Mouse (Mus musculus) neural tube, embryonic 11.5 days (tissue): ENCODE measurements around the gene Acaca. TPM values are rescaled to one million over a fixed set of nuclear protein-coding genes. Genes with fewer than 3 reads are reported as not detected.

Experiments used
- ATAC-seq: fragments of 200-750 bp; cut with Nextera tagmentation; 2 replicates; pipeline ENCODE4 v1.8.0; 2017; ENCODE audit warnings: moderate number of reproducible peaks, mild to moderate bottlenecking, moderate TSS enrichment, moderate library complexity; ENCODE audit not compliant: insufficient read depth, low FRiP score, low TSS enrichment
- DNase-seq: peaks from one replicate; pipeline ENCODE4 v3.0.0-alpha.2; 2015; ENCODE audit warnings: low spot score
- H3K27ac ChIP-seq: fragments of 300-500 bp; sonication (generic); 2 replicates; pipeline ENCODE4 v1.5.1; 2014; ENCODE audit warnings: low read depth, mild to moderate bottlenecking, low read length
- H3K27me3 ChIP-seq: fragments of 300-500 bp; sonication (generic); 2 replicates; pipeline ENCODE4 v1.6.1; 2014; ENCODE audit warnings: mild to moderate bottlenecking, low read length, mixed read lengths; ENCODE audit not compliant: control insufficient read depth, insufficient read depth
- H3K36me3 ChIP-seq: fragments of 300-500 bp; sonication (generic); 2 replicates; pipeline ENCODE4 v1.6.1; 2014; ENCODE audit warnings: mild to moderate bottlenecking, low read length, moderate library complexity, mixed read lengths; ENCODE audit not compliant: control insufficient read depth, insufficient read depth
- H3K4me1 ChIP-seq: fragments of 300-500 bp; sonication (generic); 2 replicates; pipeline ENCODE4 v1.6.1; 2014; ENCODE audit warnings: low read length, mixed read lengths; ENCODE audit not compliant: control insufficient read depth, insufficient read depth
- H3K4me2 ChIP-seq: fragments of 300-500 bp; sonication (generic); 2 replicates; pipeline ENCODE4 v1.6.1; 2014; ENCODE audit warnings: low read depth, mild to moderate bottlenecking, moderate library complexity
- H3K4me3 ChIP-seq: fragments of 300-500 bp; sonication (generic); 2 replicates; pipeline ENCODE4 v1.5.1; 2014; ENCODE audit warnings: low read depth, low read length
- H3K9ac ChIP-seq: fragments of 300-500 bp; sonication (generic); 2 replicates; pipeline ENCODE4 v1.6.1; 2014; ENCODE audit warnings: mild to moderate bottlenecking, low read length
- H3K9me3 ChIP-seq: fragments of 300-500 bp; sonication (generic); 2 replicates; pipeline ENCODE4 v1.6.1; 2016; ENCODE audit warnings: low read length; ENCODE audit not compliant: control insufficient read depth
- WGBS: fragments of 180-500 bp; shearing (Covaris S2); extraction: QIAGEN DNeasy Blood & Tissue Kit; methylation state at CpG from one replicate; pipeline ENCODE4 v1.1.7; 2014; 5-methylcytosine and 5-hydroxymethylcytosine counted together
- polyA plus RNA-seq: library from polyadenylated mRNA; unstranded; fragments of >200 nt; fragmentation: Nextera tagmentation; extraction: Ambion mirVana; gene quantifications from 2 replicates; pipeline ENCODE4 v1.2.1, GENCODE M21; 2014

Acaca gene
- polyA plus RNA-seq, 1 experiment from 2014 or later: 29.4 TPM

DNA sequence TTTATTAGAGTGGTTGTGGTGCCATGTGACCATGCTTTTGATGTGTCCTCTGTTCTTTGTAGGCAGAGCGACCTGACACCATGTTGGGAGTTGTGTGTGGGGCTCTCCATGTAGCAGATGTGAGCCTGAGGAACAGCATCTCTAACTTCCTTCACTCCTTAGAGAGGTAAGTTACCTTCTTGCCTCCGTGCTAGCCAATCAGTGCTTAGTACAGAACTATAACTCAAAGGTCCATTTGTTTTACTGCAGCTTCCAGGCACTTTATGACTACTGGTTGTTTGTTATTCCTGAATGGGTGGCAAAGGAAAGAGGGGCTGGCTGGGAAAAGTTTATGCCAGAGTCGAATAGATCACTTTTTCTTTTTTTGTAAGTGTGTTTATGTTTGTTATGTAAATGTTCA, 121.7 kb downstream of the Acaca start:
- H3K4me2 ChIP-seq: no peak overlapping the region
- DNase-seq (no peak), ATAC-seq (no peak)
- 88% methylated on average over 3 of the region's 3 CpGs for WGBS
- no peaks in the 10 kb centered on the region for H3K27me3 ChIP-seq
- H3K4me3 ChIP-seq: no peak overlapping the region
- no peaks in the 10 kb centered on the region for H3K4me1 ChIP-seq
- H3K9ac ChIP-seq: no peak overlapping the region
- no peak overlapping the region for H3K27ac ChIP-seq
- no peaks in the 10 kb centered on the region for H3K9me3 ChIP-seq
- no peaks in the 10 kb centered on the region; the same call in 1 of the 2 replicates for H3K36me3 ChIP-seq

DNA sequence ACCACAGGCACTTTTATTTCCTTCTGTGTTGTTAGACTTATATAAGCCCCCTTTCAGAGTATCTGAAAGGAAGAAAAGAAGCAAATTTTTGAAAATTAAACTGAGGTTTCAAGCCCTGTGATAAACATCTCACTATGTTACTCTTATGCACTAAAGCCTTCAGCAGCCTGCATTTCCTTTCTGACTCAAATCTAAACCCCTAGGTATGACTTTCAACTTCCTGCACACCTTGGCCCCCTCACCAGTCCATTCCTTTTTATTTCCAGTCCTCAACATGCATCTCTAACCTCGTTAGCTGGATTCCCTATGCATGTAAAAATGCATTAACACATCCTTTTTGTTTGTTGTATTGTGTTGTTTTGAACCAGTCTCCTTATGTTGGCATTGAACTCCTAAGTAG, 123.0 kb downstream of the Acaca start:
- Histone ChIP-seq H3K4me1 (no peaks in the 10 kb centered on the region), H3K27ac (no peak overlapping the region), H3K4me3 (no peak overlapping the region), H3K27me3 (no peaks in the 10 kb centered on the region), H3K9ac (no peak overlapping the region), H3K4me2 (no peak overlapping the region), H3K9me3 (no peaks in the 10 kb centered on the region), H3K36me3 (no peaks in the 10 kb centered on the region; the same call in 1 of the 2 replicates)
- 93% methylated on average over 1 of the region's 1 CpGs for WGBS
- ATAC-seq (no peak), DNase-seq (no peak)

DNA sequence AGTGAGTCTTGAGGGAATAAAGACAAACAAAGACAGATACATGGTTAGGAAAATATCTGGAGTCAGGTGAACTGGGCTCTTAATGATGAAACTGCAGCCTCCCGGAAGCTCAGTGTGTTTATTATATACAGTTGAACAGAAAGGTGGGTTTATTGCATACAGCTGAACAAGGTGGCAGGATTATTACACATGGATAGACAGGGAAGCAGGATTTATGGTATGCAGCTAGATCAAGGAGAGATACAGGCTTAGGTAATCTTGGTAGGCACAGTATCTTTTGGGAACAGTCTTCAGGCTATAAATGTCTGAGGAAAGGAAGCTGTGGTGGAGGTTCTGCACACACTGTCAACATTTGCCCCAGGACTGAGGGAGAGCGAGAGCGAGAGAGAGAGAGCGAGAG, 126.4 kb downstream of the Acaca start:
- WGBS: 93% methylated on average over 4 of the region's 4 CpGs
- ATAC-seq (no peak), DNase-seq (no peak)
- H3K27me3 ChIP-seq: no peaks in the 10 kb centered on the region
- H3K4me2 ChIP-seq: no peak overlapping the region
- no peaks in the 10 kb centered on the region for H3K9me3 ChIP-seq
- H3K4me3 ChIP-seq: no peak overlapping the region
- no peak overlapping the region for H3K27ac ChIP-seq
- H3K36me3 ChIP-seq: no peaks in the 10 kb centered on the region
- no peaks in the 10 kb centered on the region for H3K4me1 ChIP-seq
- no peak overlapping the region for H3K9ac ChIP-seq

DNA sequence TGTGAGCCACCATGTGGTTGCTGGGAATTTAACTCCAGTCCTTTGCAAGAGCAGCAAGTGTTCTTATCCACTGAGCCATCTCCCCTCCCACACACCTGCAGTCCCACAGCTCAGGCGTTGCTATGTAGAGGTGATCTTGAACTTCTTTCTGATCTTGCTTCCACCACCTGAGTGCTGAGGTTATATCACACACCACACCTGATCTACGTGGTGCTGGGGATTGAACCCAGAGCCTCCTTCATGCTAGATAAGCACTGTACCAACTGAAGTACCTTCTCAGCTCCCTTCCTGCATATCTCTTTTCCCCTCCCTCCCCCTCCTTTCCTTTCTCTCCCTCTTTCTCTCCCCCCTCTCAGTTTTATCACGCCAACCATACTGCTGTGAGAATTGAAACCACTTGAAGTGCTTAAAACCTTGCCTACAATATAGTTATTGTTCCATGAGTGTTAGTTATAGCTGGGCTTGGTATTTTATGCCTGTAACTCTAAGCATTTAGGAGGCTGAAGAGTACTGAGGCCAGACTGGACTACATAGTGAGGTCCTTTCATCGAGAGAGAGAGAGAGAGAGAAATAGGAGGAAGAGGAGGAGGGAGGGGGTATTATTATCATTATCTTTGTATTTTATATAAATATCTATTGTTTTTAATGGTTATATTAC, 128.7 kb downstream of the Acaca start:
- Histone ChIP-seq H3K4me2 (no peak overlapping the region), H3K27me3 (no peaks in the 10 kb centered on the region), H3K36me3 (no peaks in the 10 kb centered on the region; the same call in 1 of the 2 replicates), H3K9ac (no peak overlapping the region), H3K27ac (no peak overlapping the region), H3K4me3 (no peak overlapping the region), H3K4me1 (no peaks in the 10 kb centered on the region), H3K9me3 (no peaks in the 10 kb centered on the region)
- DNase-seq (no peak), ATAC-seq (no peak)
- WGBS: 86% methylated on average over 4 of the region's 4 CpGs

DNA sequence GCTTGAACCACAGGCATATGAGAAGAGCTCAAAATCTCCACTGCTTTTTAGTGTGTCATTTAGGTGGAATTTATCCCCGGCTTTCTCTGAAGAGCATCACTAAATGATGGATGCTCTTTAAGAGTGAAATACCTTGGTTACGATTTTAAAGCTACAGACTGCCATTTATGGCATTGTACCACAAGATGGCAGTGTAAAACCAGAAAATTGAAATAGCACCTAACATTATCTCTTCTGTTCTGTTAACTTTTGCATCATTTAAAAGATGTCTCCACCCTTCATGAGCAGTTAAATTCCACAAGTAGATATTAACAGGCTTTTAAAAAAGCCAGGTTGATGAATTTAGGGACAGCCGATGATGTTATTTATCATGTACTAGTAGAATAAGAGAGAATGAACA, 135.0 kb downstream of the Acaca start:
- Histone ChIP-seq H3K4me3 (no peak overlapping the region), H3K9me3 (no peaks in the 10 kb centered on the region), H3K27ac (no peak overlapping the region), H3K4me1 (no peaks in the 10 kb centered on the region), H3K9ac (no peak overlapping the region), H3K36me3 (peaks cover 2% of the 10 kb centered on the region), H3K4me2 (no peak overlapping the region), H3K27me3 (no peaks in the 10 kb centered on the region)
- ATAC-seq (no peak), DNase-seq (no peak)
- 77% methylated on average over 3 of the region's 3 CpGs for WGBS

DNA sequence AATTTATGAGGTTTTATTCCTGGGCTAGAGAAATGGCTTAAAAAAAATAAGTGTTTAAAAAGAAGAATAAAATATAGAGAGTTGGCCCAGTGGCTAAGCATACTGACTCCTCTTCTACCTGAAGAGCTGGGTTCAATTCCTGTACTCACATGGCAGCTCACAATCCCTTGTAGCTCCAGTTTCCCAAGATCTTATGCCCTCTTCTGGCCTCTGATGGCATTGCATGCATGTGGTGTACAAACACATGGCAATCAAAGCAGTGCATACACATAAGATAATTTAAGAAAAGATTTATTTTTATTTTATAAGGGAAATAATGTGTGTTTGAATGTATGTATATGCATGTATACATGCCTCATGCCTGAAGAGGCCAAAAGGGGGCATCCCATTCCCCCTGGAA, 138.6 kb downstream of the Acaca start:
- Histone ChIP-seq H3K9me3 (no peaks in the 10 kb centered on the region), H3K27me3 (no peaks in the 10 kb centered on the region), H3K4me3 (no peak overlapping the region), H3K36me3 (peaks cover 2% of the 10 kb centered on the region; the same call in 1 of the 2 replicates), H3K27ac (no peak overlapping the region), H3K4me1 (0 out of 2 replicates have a peak, but pooled peaks cover 2% of the 10 kb centered on the region), H3K4me2 (no peak overlapping the region), H3K9ac (no peak overlapping the region)
- ATAC-seq (no peak), DNase-seq (no peak)

DNA sequence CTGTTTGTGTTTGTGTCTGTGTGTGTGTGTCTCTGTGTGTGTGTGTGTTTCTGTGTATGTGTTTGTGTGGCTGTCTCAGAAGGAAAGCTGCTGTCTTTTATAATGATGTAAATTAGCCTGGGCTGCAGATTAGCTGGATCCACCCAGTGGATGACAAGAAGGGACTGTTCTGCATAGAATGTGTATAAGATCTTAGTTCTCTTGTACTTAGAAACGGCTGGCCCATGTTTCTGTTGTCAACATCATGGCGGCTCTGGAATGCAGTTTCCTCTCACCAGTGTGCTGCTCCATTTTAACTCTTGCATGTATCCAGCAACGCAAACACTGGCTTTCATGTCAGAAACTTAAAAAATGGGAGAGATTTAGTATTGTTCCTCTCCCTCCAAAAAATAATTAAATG, 141.0 kb downstream of the Acaca start:
- Histone ChIP-seq H3K4me3 (no peak overlapping the region), H3K9ac (no peak overlapping the region), H3K27me3 (no peaks in the 10 kb centered on the region), H3K4me1 (0 out of 2 replicates have a peak, but pooled peaks cover 2% of the 10 kb centered on the region), H3K9me3 (no peaks in the 10 kb centered on the region), H3K36me3 (peaks cover 2% of the 10 kb centered on the region; the same call in 1 of the 2 replicates), H3K4me2 (no peak overlapping the region), H3K27ac (no peak overlapping the region)
- DNase-seq (no peak), ATAC-seq (no peak)
- 90% methylated on average over 3 of the region's 3 CpGs for WGBS

DNA sequence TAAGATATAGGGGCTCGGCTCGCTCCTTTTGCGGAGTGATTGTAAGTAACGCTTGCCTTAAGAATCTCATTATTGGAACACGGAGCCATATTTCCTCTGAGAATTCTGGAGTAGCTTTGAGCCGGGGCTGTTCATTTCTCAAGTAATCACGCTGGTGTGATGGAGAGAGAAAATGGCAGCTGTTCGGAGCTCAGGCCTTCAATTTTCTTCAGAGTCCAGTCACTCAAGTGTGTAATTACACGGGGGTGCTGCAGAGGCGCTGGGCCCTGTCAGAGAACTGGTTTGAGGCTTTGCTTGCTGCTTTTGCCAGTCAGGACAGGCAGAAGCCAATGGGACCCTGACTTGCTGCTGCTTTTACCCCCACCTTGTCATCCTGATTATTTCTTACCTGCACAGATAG, 142.5 kb downstream of the Acaca start:
- Histone ChIP-seq H3K27me3 (no peaks in the 10 kb centered on the region), H3K27ac (0 out of 2 replicates have a peak overlapping the region, but pooled peaks have one; percentile 50), H3K4me2 (no peak overlapping the region), H3K4me1 (0 out of 2 replicates have a peak, but pooled peaks cover 2% of the 10 kb centered on the region), H3K9ac (no peak overlapping the region), H3K9me3 (no peaks in the 10 kb centered on the region), H3K36me3 (peaks cover 2% of the 10 kb centered on the region; the same call in 1 of the 2 replicates), H3K4me3 (no peak overlapping the region)
- DNase-seq (peak; percentile 42), ATAC-seq (no peak)
- 58% methylated on average over 10 of the region's 10 CpGs for WGBS

DNA sequence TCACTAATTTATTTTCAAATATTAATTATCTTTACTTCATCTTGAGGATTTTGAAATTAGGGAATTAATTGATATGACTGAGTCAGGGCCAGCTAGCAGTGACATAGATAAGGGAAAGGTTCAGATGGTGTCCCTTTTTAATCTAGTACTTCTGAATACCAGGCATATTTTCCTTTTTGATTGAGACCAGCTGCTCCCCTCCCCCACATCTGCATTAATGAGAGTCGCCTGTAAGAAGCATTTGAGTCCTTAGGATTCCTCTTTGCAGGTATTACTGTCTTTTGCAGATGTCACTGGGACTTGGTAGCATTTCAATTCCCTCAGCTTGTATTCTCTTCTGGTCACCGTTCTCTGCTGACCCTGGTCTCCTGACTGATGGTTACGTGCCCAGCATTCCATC, 143.1 kb downstream of the Acaca start:
- WGBS: 74% methylated on average over 3 of the region's 3 CpGs

More for the DNA sequence above, 143.1 kb downstream of the Acaca start:
- Histone ChIP-seq H3K4me1 (0 out of 2 replicates have a peak, but pooled peaks cover 2% of the 10 kb centered on the region), H3K27me3 (no peaks in the 10 kb centered on the region), H3K9me3 (no peaks in the 10 kb centered on the region), H3K27ac (no peak overlapping the region), H3K9ac (no peak overlapping the region), H3K4me3 (no peak overlapping the region), H3K4me2 (no peak overlapping the region), H3K36me3 (no peaks in the 10 kb centered on the region; the same call in 1 of the 2 replicates)
- DNase-seq: no peak
- no peak for ATAC-seq
